Mouse (Mus musculus) Patski (cell line): ENCODE results near the gene Sec24c. TPM values are rescaled to one million over a fixed set of nuclear protein-coding genes. Genes with fewer than 3 reads are reported as not detected.

ENCODE experiments used
- ATAC-seq: fragments of 100-300 bp; one replicate; pipeline ENCODE4 v1.8.0; 2021
- CTCF ChIA-PET: fragments of 350-600 bp; sonication (Branson Sonifier 250); formaldehyde crosslinking; loops from one replicate; lab custom pipeline; 2022; ENCODE audit warnings: inconsistent platforms; lab: Charles Lee
- POLR2A ChIA-PET: fragments of 350-600 bp; sonication (Branson Sonifier 250); formaldehyde crosslinking; loops from one replicate; lab custom pipeline; 2022; ENCODE audit warnings: antibody characterized with exemption, inconsistent platforms; lab: Charles Lee
- DNase-seq: peaks from one replicate; pipeline ENCODE4 v3.0.0-alpha.2; 2011; ENCODE audit warnings: low read depth, low spot score
- H3K27me3 ChIP-seq: fragments of 371-371 bp; one replicate; pipeline ENCODE4 v1.5.1; 2021
- CTCF ChIP-seq: fragments of 100-300 bp; IDR thresholded peaks from one replicate; pipeline ENCODE4 v1.5.1; 2021
- in situ Hi-C: fragments of 300-500 bp; cut with MboI; formaldehyde crosslinking; loops from 3 replicates; pipeline ENCODE4 v1.11.1; 2018; ENCODE audit warnings: low pct_unique_long_range_greater_than_20kb, mixed read lengths
- polyA plus RNA-seq: library from polyadenylated mRNA; unstranded; gene quantifications from one replicate; pipeline ENCODE4 v1.2.3, GENCODE M21; 2021

Sec24c gene
- polyA plus RNA-seq, 1 experiment from 2014 or later: 113 TPM

GRCm38 (mm10) chr14:20694185-20694883, 20.2 kb downstream of the Sec24c start:
- ChIA-PET CTCF (interaction anchor here (1.8 kb wide), 1 partner anchor 12 kb away, joined by 6 read pairs; no protein-coding TSS in a partner anchor), POLR2A (interaction anchor here (0.9 to 1.9 kb wide), 5 partner anchors 9 to 20 kb away, joined by 3 to 5 read pairs (median 4); partner anchors contain the start of gene Chchd1)
- in situ Hi-C loops: no loop called here
- no peak for TF ChIP-seq CTCF
- H3K27me3 ChIP-seq: no peaks in the 10 kb centered on the region
- DNase-seq (no peak), ATAC-seq (peak; percentile 28)

DNA sequence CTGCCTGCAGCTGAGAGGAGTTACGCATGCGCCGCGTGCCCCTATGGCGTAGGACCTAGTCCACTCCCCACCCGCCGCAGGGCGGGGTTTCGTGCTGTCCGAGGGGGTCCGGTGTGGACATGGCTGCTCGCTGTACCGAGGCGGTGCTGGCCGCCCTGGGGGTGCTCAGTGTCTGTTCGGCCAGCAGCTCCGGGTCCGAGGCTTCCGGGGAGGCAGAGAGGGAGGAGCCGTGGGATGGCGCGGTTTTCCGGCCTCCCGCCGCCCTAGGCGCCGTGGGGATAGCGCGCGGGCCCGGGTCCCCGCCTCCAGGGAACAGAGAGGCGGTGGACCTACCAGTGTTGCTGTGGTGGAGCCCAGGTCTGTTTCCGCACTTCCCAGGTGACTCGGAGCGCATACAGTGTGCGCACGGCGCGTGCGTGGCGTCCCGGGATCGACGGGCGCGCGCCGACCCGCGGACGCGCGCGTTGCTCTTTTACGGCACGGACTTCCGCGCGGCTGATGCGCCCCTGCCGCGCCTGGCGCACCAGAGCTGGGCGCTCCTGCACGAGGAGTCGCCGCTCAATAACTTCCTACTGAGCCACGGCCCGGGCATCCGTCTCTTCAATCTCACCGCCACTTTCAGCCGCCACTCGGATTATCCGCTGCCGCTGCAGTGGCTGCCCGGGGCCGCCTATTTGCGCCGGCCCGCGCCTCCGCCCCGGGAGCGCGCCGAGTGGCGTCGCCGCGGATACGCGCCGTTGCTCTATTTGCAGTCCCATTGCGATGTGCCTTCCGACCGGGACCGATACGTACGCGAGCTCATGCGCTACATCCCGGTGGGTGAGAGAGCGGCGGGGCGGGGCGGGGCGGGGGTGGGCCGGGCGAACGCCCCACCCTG, 21.0 kb downstream of the Sec24c start, which contains the start of gene Fut11:
Gene Fut11, plus strand, starts transcription at position 85 of the 877 bp plus-strand sequence.
- POLR2A ChIA-PET: interaction anchor here (0.9 to 1.9 kb wide), 2 partner anchors 10 to 12 kb away, joined by 3 to 5 read pairs; no protein-coding TSS in a partner anchor
- CTCF ChIA-PET: no interaction called here
- TF ChIP-seq CTCF: no peak
- DNase-seq: no peak
- peak; percentile 78 for ATAC-seq
- in situ Hi-C loops: loop anchor here (5.0 kb wide), 1 partner anchor 102 kb away; no protein-coding TSS in a partner anchor
- H3K27me3 ChIP-seq: no peaks in the 10 kb centered on the region

GRCm38 (mm10) chr14:20695761-20696520, 21.8 kb downstream of the Sec24c start:
- POLR2A ChIA-PET: interaction anchor here (0.9 kb wide), 1 partner anchor 12 kb away, joined by 4 read pairs; the partner anchor contains the start of gene Zswim8
- no peak for TF ChIP-seq CTCF
- in situ Hi-C loops: loop anchor here (5.0 kb wide), 1 partner anchor 101 kb away; no protein-coding TSS in a partner anchor
- DNase-seq: no peak
- no peaks in the 10 kb centered on the region for H3K27me3 ChIP-seq
- ATAC-seq: no peak
- CTCF ChIA-PET: no interaction called here

- ChIA-PET POLR2A (interaction anchor here (0.9 kb wide), 1 partner anchor 11 kb away, joined by 4 read pairs; the partner anchor contains the start of gene Zswim8), CTCF (interaction anchor here (0.7 kb wide), 1 partner anchor 9 kb away, joined by 3 read pairs; no protein-coding TSS in a partner anchor)
- no peak for TF ChIP-seq CTCF
- in situ Hi-C loops: loop anchor here (5.0 kb wide), 1 partner anchor 100 kb away; no protein-coding TSS in a partner anchor
- no peaks in the 10 kb centered on the region for H3K27me3 ChIP-seq
- no peak for DNase-seq
- ATAC-seq: peak; percentile 20
Measured at GRCm38 (mm10) chr14:20696986-20697385, 22.9 kb downstream of the Sec24c start.

GRCm38 (mm10) chr14:20698515-20698914, 24.4 kb downstream of the Sec24c start:
- CTCF ChIA-PET: interaction anchor here (0.9 to 1.3 kb wide), 5 partner anchors 9 to 104 kb away, joined by 3 to 5 read pairs (median 4); partner anchors contain the start of gene Zswim8
- POLR2A ChIA-PET: interaction anchor here (0.9 kb wide), 1 partner anchor 101 kb away, joined by 4 read pairs; no protein-coding TSS in a partner anchor
- no peak for TF ChIP-seq CTCF
- no peaks in the 10 kb centered on the region for H3K27me3 ChIP-seq
- no peak for ATAC-seq
- in situ Hi-C loops: loop anchor here (5.0 kb wide), 1 partner anchor 99 kb away; no protein-coding TSS in a partner anchor
- no peak for DNase-seq

- no peak for TF ChIP-seq CTCF
- no peaks in the 10 kb centered on the region for H3K27me3 ChIP-seq
- CTCF ChIA-PET: interaction anchor here (1.1 kb wide), 1 partner anchor 37 kb away, joined by 3 read pairs; no protein-coding TSS in a partner anchor
- in situ Hi-C loops: no loop called here
- POLR2A ChIA-PET: interaction anchor here (1.4 kb wide), 1 partner anchor 30 kb away, joined by 3 read pairs; no protein-coding TSS in a partner anchor
- no peak for DNase-seq
- no peak for ATAC-seq
Measured at GRCm38 (mm10) chr14:20700362-20700761, 26.3 kb downstream of the Sec24c start.

DNA sequence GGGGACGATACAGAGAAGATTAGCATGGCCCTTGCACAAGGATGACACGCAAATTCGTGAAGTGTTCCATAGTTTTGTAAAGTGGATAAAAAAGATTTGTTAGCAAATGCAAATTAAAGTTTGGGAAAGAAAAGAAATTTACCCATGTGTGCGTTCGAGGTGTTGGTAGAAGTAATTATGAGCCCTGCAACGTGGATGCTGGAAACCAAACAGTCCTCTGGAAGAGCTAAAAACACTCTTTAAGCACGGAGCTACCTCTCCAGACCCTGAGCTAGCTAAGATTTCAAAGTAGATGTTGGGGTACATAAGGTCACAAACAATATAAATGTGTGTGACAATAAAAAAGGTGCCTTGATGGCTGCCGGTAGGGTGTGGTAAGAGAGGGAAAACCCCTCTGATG, 27.4 kb downstream of the Sec24c start:
- ChIA-PET POLR2A (no interaction called here), CTCF (no interaction called here)
- no peak for TF ChIP-seq CTCF
- ATAC-seq (no peak), DNase-seq (no peak)
- in situ Hi-C loops: no loop called here
- no peaks in the 10 kb centered on the region for H3K27me3 ChIP-seq

- ChIA-PET POLR2A (interaction anchor here (1.7 kb wide), 1 partner anchor 9 kb away, joined by 5 read pairs; no protein-coding TSS in a partner anchor), CTCF (no interaction called here)
- DNase-seq (no peak), ATAC-seq (no peak)
- no peaks in the 10 kb centered on the region for H3K27me3 ChIP-seq
- in situ Hi-C loops: no loop called here
- TF ChIP-seq CTCF: no peak
Measured at GRCm38 (mm10) chr14:20702096-20702740, 28.1 kb downstream of the Sec24c start.
